Mouse (Mus musculus) olfactory bulb, adult 2 months (tissue): ENCODE measurements around the gene Zfp148. TPM values are rescaled to one million over a fixed set of nuclear protein-coding genes. Genes with fewer than 3 reads are reported as not detected.
"Not testable (repeated sequence)": the region's sequence is repeated elsewhere in the genome, so short reads cannot be mapped to it uniquely, and the experiment has no call there.

Source experiments
- H3K27ac ChIP-seq: fragments of 200-500 bp; 2 replicates; pipeline ENCODE4 v1.5.1; 2012; ENCODE audit warnings: low read depth, low read length; ENCODE audit not compliant: insufficient read depth
- H3K4me1 ChIP-seq: fragments of 200-500 bp; 2 replicates; pipeline ENCODE4 v1.6.1; 2012; ENCODE audit warnings: low read length; ENCODE audit not compliant: control insufficient read depth, insufficient read depth
- H3K4me3 ChIP-seq: fragments of 200-500 bp; 2 replicates; pipeline ENCODE4 v1.5.1; 2012; ENCODE audit warnings: mild to moderate bottlenecking, low read depth, low read length, moderate library complexity; ENCODE audit not compliant: insufficient read depth
- CTCF ChIP-seq: fragments of 200-500 bp; IDR thresholded peaks from 2 replicates; pipeline ENCODE4 v1.5.1; 2012; ENCODE audit warnings: low read depth, mild to moderate bottlenecking, low read length, moderate library complexity; ENCODE audit not compliant: insufficient read depth
- POLR2A ChIP-seq: fragments of 200-500 bp; IDR thresholded peaks from 2 replicates; pipeline ENCODE4 v1.6.1; 2012; ENCODE audit warnings: mild to moderate bottlenecking, low read depth, low read length, moderate library complexity; ENCODE audit not compliant: insufficient read depth
- WGBS: fragments of 180-500 bp; shearing (Covaris S2); methylation state at CpG from one replicate; pipeline ENCODE4 v1.1.7; 2018; 5-methylcytosine and 5-hydroxymethylcytosine counted together
- polyA plus RNA-seq: library from polyadenylated mRNA; stranded (reverse); fragments of >200 nt; gene quantifications from 2 replicates; pipeline ENCODE4 v1.2.4, GENCODE M21; 2012; ENCODE audit warnings: low replicate concordance; ENCODE audit not compliant: missing spikeins, insufficient read depth, insufficient read length

Gene Zfp148
- polyA plus RNA-seq, 1 experiment, result 48.4 TPM

DNA sequence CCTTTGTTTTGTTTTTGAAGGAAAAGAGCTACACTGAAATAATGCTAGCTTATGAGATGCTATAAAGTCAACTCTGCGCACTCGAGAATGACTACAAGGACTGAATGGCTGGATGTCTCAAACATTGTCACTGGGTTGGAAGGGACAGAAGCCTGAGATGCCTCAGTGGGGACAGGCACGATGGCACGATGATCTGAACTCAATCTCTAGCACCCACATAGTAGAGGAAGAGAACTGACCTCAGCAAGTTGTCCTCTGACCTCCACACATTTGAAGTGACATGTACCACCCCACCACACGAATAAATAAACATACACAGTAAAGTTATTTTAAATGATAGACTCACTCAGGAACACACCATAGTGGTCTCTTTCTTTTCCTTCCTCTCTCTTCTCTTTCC, 4.4 kb upstream of the Zfp148 start:
- 86% methylated on average over 5 of the region's 5 CpGs for WGBS
- H3K4me1 ChIP-seq, result no peaks in the 10 kb centered on the region
- no peak overlapping the region for H3K27ac ChIP-seq
- TF ChIP-seq POLR2A, result no peak
- TF ChIP-seq CTCF, result no peak
- H3K4me3 ChIP-seq, result no peak overlapping the region

DNA sequence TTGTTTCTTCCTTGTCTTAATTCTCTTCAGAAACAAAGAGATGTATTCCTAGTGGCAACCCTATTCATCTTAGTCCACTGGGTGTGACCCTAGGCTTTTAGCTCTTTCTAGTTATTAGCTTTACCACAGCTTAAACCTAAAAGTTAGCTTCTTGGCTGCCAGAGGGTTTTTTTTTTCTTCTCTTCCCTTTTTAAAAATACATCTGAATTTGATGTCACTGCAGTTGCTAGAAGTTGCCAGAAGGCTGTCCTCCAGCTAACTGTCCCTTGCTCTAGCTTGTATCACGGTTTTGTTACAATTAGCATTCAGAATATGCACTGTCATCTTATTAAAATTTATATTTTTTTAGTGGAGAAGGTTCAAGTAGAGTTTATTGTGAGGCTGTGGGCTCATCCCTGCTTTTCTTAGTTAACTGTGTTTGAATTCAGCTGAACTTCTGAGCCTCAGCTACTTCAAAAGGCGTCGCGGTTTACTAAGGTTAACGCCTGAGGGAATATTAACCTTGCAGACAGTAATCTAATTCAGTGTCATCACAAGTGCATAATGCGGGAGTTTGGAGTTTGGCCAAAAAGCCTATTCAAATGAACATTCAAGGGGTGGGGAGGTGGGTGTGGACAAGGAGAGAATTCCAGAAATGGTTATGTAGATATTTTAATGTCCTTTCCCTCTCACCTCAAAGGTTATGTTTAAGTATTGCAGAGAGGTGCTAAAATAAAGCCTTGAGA, 1.3 kb upstream of the Zfp148 start:
- Histone ChIP-seq H3K4me1 (peaks cover 8% of the 10 kb centered on the region), H3K4me3 (no peak overlapping the region), H3K27ac (peak overlapping the region; percentile 96)
- TF ChIP-seq CTCF (no peak), POLR2A (no peak)
- 19% methylated on average over 6 of the region's 6 CpGs for WGBS

GRCm38 (mm10) chr16:33380882-33381613, 412 bp downstream of the Zfp148 start:
- no peak; the same call in 1 of the 2 replicates for TF ChIP-seq POLR2A
- no peak for TF ChIP-seq CTCF

GRCm38 (mm10) chr16:33381614-33382245, 1.1 kb downstream of the Zfp148 start:
- H3K4me1 ChIP-seq, result peaks cover 8% of the 10 kb centered on the region
- no peak for TF ChIP-seq CTCF
- TF ChIP-seq POLR2A, result no peak
- WGBS, result 2% methylated on average over 18 of the region's 18 CpGs
- peak overlapping the region; percentile 58 for H3K27ac ChIP-seq
- H3K4me3 ChIP-seq, result peak overlapping the region; percentile 69

More at GRCm38 (mm10) chr16:33380882-33381613, 412 bp downstream of the Zfp148 start:
- H3K4me1 ChIP-seq, result peaks cover 8% of the 10 kb centered on the region
- H3K27ac ChIP-seq, result peak overlapping the region; percentile 88
- H3K4me3 ChIP-seq, result peak overlapping the region; percentile 69
- WGBS, result under 1% methylated on average over 65 of the region's 80 CpGs

DNA sequence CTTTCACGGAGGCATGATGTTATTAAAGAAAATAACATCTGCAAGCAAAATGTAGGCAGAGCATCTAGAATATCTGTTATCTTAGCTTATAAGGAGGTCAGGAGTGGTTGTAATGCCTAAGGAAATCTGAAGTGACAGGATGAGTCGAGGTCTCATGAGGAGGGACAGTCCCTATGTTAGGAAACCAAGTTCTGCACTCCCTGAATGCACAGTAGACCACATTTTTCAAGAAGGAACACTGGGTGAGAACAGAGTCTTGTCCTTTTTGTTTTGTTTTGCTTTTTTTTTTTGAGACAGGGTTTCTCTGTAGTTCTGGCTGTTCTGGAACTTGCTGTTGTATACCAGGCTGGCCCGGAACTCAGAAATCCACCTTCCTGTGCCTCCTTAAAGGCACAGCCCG, 1.7 kb downstream of the Zfp148 start:
- no peak for TF ChIP-seq POLR2A
- TF ChIP-seq CTCF, result no peak
- WGBS, result 3% methylated on average over 4 of the region's 4 CpGs
- peak overlapping the region; percentile 69 for H3K4me3 ChIP-seq
- H3K4me1 ChIP-seq, result peaks cover 8% of the 10 kb centered on the region
- H3K27ac ChIP-seq, result peak overlapping the region; percentile 58

DNA sequence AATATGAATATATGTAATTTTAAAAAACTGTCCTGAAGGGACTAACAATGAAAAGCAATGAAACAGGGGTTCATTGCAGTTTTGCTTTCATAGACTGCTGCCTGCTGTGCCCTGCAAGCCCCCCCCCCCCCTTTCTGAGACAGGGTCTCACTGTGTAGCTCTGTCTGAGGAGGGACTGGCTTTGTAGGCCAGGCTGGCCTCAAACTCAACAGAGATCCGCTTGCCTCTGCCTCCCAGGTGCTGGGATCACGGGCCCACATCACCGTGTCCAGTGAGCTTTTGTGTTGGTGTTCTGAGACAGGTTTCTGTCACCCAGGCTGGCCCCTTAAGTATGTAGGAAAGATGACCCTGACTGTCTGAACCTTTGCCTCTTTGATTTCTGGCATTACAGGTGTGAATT, 2.9 kb downstream of the Zfp148 start:
- no peak for TF ChIP-seq CTCF
- no peak for TF ChIP-seq POLR2A
- no peak overlapping the region for H3K27ac ChIP-seq
- 92% methylated on average over 3 of the region's 3 CpGs for WGBS

GRCm38 (mm10) chr16:33384057-33384456, 3.4 kb downstream of the Zfp148 start:
- H3K4me3 ChIP-seq, H3K27ac ChIP-seq, H3K4me1 ChIP-seq: not testable (repeated sequence)
- WGBS, result 71% methylated on average over 2 of the region's 2 CpGs

More for the DNA sequence above, 2.9 kb downstream of the Zfp148 start:
- no peak overlapping the region for H3K4me3 ChIP-seq
- peaks cover 8% of the 10 kb centered on the region for H3K4me1 ChIP-seq

- TF ChIP-seq CTCF, result no peak
- no peak for TF ChIP-seq POLR2A
- WGBS, result 94% methylated on average over 2 of the region's 2 CpGs
- H3K27ac ChIP-seq, result no peak overlapping the region
- no peak overlapping the region for H3K4me3 ChIP-seq
- peaks cover 8% of the 10 kb centered on the region for H3K4me1 ChIP-seq
These were observed 6.4 kb downstream of the Zfp148 start for GRCm38 (mm10) chr16:33387013-33387412.

DNA sequence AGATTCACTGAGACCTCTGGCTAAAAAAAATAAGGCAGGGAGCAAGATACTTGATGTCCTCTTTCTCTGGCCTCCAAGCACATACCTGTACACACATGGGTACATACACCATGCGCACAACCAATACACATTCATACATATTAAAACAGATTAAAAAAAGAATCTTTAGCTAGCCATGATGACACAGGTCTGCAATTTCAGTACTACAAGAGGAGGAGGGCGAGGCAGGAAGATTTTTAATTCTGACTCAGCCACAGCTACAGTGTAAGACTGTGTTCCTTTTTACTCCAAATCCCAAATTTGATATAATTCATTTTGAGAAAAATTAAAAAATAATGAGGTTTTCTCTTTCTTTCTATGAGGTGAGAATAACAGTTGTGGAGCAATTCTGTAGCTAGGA, 6.8 kb downstream of the Zfp148 start:
- no peak overlapping the region for H3K27ac ChIP-seq
- no peak for TF ChIP-seq CTCF
- no peak for TF ChIP-seq POLR2A
- WGBS, result 77% methylated on average over 2 of the region's 2 CpGs
- no peak overlapping the region for H3K4me3 ChIP-seq
- peaks cover 8% of the 10 kb centered on the region for H3K4me1 ChIP-seq
